ENCODE assay signal across 9 mouse cellular contexts in genomic region chr2:177398096-177398495, GRCm38 (mm10). TPM values are rescaled to one million over a fixed set of nuclear protein-coding genes. Genes with fewer than 3 reads are reported as not detected.
A peak's percentile ranks its signal among the peaks of the same experiment; 100 is the strongest.
DNase-seq lines count a peak whose midpoint lies in the region; ATAC-seq and TF ChIP-seq lines count a peak whose summit lies in the region.
"Not testable (repeated sequence)": the region's sequence is repeated elsewhere in the genome, so short reads cannot be mapped to it uniquely, and the experiment has no call there.
"Had no signal": no experiment of that assay in that cellular context is flagged by ENCODE, and none has a peak within 500 bp of the region (broad histone marks: within the 10 kb centered on the region; RNA-seq: fewer than 3 reads in every experiment).

Gene Gm14418 (minus strand): TSS chr2:177398320.

- H3K27me3 ChIP-seq in E14TG2a.4 (ENCODE audit: insufficient read depth, low read length); embryonic facial prominence, embryonic 14.5 days (replicated peaks; ENCODE audit: control insufficient read depth, insufficient read depth, low read length); intestine, embryonic 15.5 days (replicated peaks); liver, embryonic 16.5 days (ENCODE audit: control insufficient read depth, insufficient read depth, low read depth, low read length); neural tube, embryonic 11.5 days (ENCODE audit: control insufficient read depth, insufficient read depth, low read length): not testable (repeated sequence)

- ATAC-seq in embryonic facial prominence, embryonic 14.5 days (ENCODE audit: low read depth); intestine, embryonic 15.5 days; liver, embryonic 16.5 days (ENCODE audit: low read depth); neural tube, embryonic 11.5 days (ENCODE audit: insufficient read depth, low FRiP score, low TSS enrichment): not testable (repeated sequence)

- 37% methylated on average over 3 of the region's 6 CpGs for WGBS in embryonic facial prominence, embryonic 14.5 days
- WGBS in intestine, embryonic 15.5 days = 39% methylated on average over 6 of the region's 6 CpGs
- WGBS in liver, embryonic 16.5 days (ENCODE audit: insufficient replicate concordance) = 27% methylated on average over 6 of the region's 6 CpGs
- WGBS in neural tube, embryonic 11.5 days = 52% methylated on average over 6 of the region's 6 CpGs

- not testable (repeated sequence) for H3K4me1 ChIP-seq in E14TG2a.4 (replicated peaks; ENCODE audit: low read depth, low read length); embryonic facial prominence, embryonic 14.5 days (ENCODE audit: control insufficient read depth, insufficient read depth, low read length); intestine, embryonic 15.5 days (replicated peaks); liver, embryonic 16.5 days (ENCODE audit: control insufficient read depth, low read depth, low read length); neural tube, embryonic 11.5 days (ENCODE audit: control insufficient read depth, insufficient read depth, low read length)

- peak within 1 kb of the TSS; percentile 83 for H3K4me3 ChIP-seq in E14TG2a.4 (replicated peaks; ENCODE audit: low read length)
- peak within 1 kb of the TSS; percentile 29 for H3K4me3 ChIP-seq in embryonic facial prominence, embryonic 14.5 days (ENCODE audit: low read depth, low read length)
- H3K4me3 ChIP-seq in intestine, embryonic 15.5 days (replicated peaks) = peak within 1 kb of the TSS; percentile 24
- H3K4me3 ChIP-seq in liver, embryonic 16.5 days (ENCODE audit: low read depth, low read length) = peak within 1 kb of the TSS; percentile 26; the same call in 1 of the 2 replicates
- H3K4me3 ChIP-seq in neural tube, embryonic 11.5 days (ENCODE audit: low read depth, low read length) = not testable (repeated sequence)

- not testable (repeated sequence) for H3K4me2 ChIP-seq in embryonic facial prominence, embryonic 14.5 days (ENCODE audit: low read depth, low read length); intestine, embryonic 15.5 days (replicated peaks); neural tube, embryonic 11.5 days (ENCODE audit: low read depth)
- peak within 1 kb of the TSS; percentile 17; the same call in 1 of the 2 replicates for H3K4me2 ChIP-seq in liver, embryonic 16.5 days (ENCODE audit: low read depth, low read length)

- not testable (repeated sequence) for H3K9ac ChIP-seq in embryonic facial prominence, embryonic 14.5 days (ENCODE audit: low read depth, low read length); intestine, embryonic 15.5 days; liver, embryonic 16.5 days (ENCODE audit: low read depth, low read length); neural tube, embryonic 11.5 days (ENCODE audit: low read length)

- not testable (repeated sequence) for H3K27ac ChIP-seq in embryonic facial prominence, embryonic 14.5 days (replicated peaks; ENCODE audit: low read depth, low read length); intestine, embryonic 15.5 days; liver, embryonic 16.5 days (ENCODE audit: low read length); neural tube, embryonic 11.5 days (ENCODE audit: low read depth, low read length)

- not testable (repeated sequence) for H3K36me3 ChIP-seq in E14TG2a.4 (ENCODE audit: insufficient read depth, low read length); embryonic facial prominence, embryonic 14.5 days (ENCODE audit: control insufficient read depth, insufficient read depth, low read length); intestine, embryonic 15.5 days; liver, embryonic 16.5 days (ENCODE audit: control insufficient read depth, insufficient read depth); neural tube, embryonic 11.5 days (ENCODE audit: control insufficient read depth, insufficient read depth, low read length)

- not testable (repeated sequence) for H3K9me3 ChIP-seq in E14TG2a.4 (ENCODE audit: low read length); embryonic facial prominence, embryonic 14.5 days (ENCODE audit: control insufficient read depth, low read length); intestine, embryonic 15.5 days; liver, embryonic 16.5 days (replicated peaks; ENCODE audit: control insufficient read depth, low read length); neural tube, embryonic 11.5 days (ENCODE audit: control insufficient read depth, low read length)

- not testable (repeated sequence) for TF ChIP-seq CTCF in E14TG2a.4 (conservative IDR thresholded peaks at IDR 0.05; ENCODE audit: low read length)

- DNase-seq in brain, adult 2 months (ENCODE audit: low read depth, low spot score) = peak; percentile 38
- DNase-seq in embryonic facial prominence, embryonic 14.5 days (ENCODE audit: low spot score) = peak; percentile 1
- DNase-seq in heart, adult 9 months (ENCODE audit: low spot score in 2 of 2) = peak; percentile 2 to 20
- DNase-seq in layer of hippocampus, postnatal 36 days = peak in 1 of 2 experiments; percentile 1
- peak; percentile 6 for DNase-seq in neural tube, embryonic 11.5 days (ENCODE audit: low spot score)

RNA-seq across cellular contexts. Expression of gene Gm14418, which starts in this region (rescaled TPM):
- 8.0 and 10.1 TPM in 2 replicates for polyA plus RNA-seq in embryonic facial prominence, embryonic 14.5 days (2014; fragmentation: Nextera tagmentation; extraction: Ambion mirVana)
- 6.1 and 7.8 TPM in 2 replicates for polyA plus RNA-seq in intestine, embryonic 15.5 days (2015; fragmentation: Nextera tagmentation; extraction: Ambion mirVana)
- 10 to 100 TPM; 36.9 to 37.1 TPM for total RNA-seq in layer of hippocampus, postnatal 36 days (2021)
- 0.90 and 1.5 TPM in 2 replicates for polyA plus RNA-seq in liver, embryonic 16.5 days (2015; fragmentation: Nextera tagmentation; extraction: Ambion mirVana)
- polyA plus RNA-seq in neural tube, embryonic 11.5 days (2014; fragmentation: Nextera tagmentation; extraction: Ambion mirVana) = 3.9 and 4.7 TPM in 2 replicates
- total RNA-seq: neutrophil, adult 5-6 weeks had no signal
